Mouse (Mus musculus) heart, adult 11 months (tissue): ENCODE data around the gene Ccr2.
"Not testable (repeated sequence)": the region's sequence is repeated elsewhere in the genome, so short reads cannot be mapped to it uniquely, and the experiment has no call there.

Source experiments
- DNase-seq: peaks from one replicate; pipeline ENCODE4 v3.0.0; 2022

Gene Ccr2

GRCm38 (mm10) chr9:124121387-124122184, 19.8 kb downstream of the Ccr2 start, which contains the start of gene Ccr5:
Gene Ccr5 (plus strand): TSS chr9:124121543.
- peak; percentile 75 for DNase-seq

- peak; percentile 96 for DNase-seq
Observed at GRCm38 (mm10) chr9:124125576-124125975, 23.8 kb downstream of the Ccr2 start.

- DNase-seq = peak; percentile 91
Observed at GRCm38 (mm10) chr9:124126373-124126772, 24.6 kb downstream of the Ccr2 start.

DNA sequence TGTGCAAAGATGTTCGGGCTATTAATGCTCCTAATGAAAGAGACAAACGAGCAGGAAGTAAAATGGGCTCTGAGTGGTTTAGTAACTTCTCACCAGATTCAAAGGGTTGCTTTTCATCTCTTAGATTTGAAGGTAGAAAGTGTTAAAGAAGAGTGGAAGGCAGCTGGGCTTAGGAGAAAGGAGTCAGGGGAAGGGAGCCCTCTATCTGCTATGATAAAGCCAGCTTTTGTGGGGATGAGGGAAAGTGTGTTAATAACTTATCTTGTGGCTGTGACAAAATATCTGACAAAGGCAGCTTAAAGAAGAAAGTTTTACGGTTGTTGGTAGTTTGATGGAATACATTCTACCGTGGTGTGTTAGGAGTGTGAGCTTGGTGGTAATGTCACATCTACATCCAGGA, 25.7 kb downstream of the Ccr2 start:
- DNase-seq = no peak

GRCm38 (mm10) chr9:124128379-124128778, 26.6 kb downstream of the Ccr2 start:
- peak; percentile 87 for DNase-seq

DNA sequence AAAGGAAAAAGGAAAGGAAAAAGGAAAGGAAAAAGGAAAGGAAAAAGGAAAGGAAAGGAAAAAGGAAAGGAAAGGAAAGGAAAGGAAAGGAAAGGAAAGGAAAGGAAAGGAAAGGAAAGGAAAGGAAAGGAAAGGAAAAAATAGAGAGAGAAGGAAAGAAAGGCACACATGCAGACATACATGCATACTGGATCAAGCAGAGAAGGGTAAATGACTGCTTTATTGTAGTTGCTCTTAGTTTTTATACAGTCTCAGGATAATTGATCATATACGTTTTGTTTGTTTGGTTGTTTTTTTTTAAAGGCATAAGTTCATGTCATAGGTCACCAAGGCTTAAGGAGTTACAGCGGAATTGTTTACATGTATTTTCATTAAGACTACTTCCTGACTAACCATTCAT, 31.1 kb downstream of the Ccr2 start:
- not testable (repeated sequence) for DNase-seq

DNA sequence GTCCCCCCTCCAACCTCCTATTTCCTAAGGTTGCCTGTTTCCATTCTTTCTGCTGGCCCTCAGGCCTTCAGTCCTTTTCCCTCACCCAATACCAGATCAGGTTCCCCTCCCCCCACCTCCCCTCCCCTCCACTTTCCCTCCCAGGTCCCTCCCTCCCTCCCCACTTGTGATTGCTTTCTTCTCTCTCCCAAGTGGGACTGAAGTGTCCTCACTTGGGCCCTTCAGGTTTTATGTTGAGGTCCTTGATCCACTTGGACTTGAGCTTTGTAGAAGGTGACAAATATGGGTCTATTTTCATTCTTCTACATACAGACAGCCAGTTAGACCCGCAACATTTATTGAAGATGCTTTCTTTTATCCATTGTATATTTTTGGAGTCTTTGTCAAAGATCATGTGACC, 33.2 kb downstream of the Ccr2 start:
- DNase-seq = not testable (repeated sequence)

DNA sequence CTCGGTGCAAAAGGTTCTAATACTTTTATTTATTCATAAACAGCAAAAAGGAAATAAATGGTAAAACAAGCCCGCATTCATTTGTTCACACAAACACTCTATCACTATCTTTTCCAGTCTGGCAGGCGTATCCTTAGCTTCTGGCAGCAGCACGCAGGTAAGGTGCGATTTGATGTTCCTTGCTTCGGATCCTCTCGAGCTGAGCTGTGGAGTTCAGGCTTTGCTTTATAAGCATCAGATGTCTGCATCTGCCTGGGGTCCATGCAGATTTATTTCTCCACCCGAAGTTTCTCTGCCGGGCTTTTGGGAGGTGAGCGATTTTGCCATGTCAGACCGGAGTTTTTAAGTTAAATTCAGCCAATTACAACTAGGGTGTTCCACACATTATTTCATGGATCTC, 35.9 kb downstream of the Ccr2 start:
- no peak for DNase-seq

GRCm38 (mm10) chr9:124138055-124138775, 36.5 kb downstream of the Ccr2 start:
- DNase-seq = no peak

DNA sequence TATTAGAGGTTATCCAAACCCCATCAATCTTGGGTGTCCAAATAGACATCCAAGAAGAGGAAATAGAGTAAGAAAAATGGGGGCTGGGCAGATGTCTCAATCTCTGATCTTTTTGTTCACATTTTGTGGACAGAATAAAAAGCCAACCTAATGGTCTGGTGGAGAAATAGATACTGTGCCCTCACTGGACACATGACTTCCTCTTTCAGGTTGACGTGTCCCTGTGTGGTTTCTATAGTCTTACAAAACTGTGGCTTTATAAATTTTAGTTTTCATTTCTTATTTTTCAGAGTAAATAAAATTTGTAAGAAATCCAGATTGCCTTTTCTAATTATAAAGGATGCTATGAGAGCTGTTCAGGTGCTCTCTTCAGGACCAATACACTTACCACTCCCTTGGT, 41.9 kb downstream of the Ccr2 start:
- DNase-seq = no peak

DNA sequence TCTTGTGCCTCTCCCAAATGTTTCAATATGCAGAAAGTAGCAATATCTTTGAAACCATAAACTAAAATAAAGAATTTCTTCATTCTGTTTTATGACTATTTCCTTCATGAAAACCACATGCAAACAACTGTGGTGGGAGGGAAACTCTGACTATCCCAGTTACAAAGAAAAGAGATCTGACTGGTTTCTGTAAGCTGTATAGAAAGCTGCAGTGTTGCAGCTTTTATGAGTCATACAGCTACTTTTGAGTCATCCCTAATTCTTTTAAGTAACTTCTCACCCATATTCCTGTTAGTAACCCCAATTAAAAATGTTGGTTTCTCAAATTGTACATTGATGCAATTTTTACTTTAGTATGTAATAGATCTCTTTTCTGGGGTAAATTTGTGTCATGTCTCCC, 44.6 kb downstream of the Ccr2 start:
- DNase-seq = no peak
